Mouse (Mus musculus) lung, postnatal 0 days (tissue): ENCODE measurements at regions not wholly inside any gene's neighbourhood (a gene's known extent, or its start where the extent isn't known, plus 50 kb on each side); places are given as distances from the start of the nearest gene placed in this dataset.

ENCODE experiments used
- ATAC-seq: fragments of 200-750 bp; cut with Nextera tagmentation; 2 replicates; pipeline ENCODE4 v1.8.0; 2017; ENCODE audit warnings: moderate library complexity
- DNase-seq: peaks from one replicate; pipeline ENCODE4 v3.0.0-alpha.2; 2016; ENCODE audit warnings: low spot score
- H3K27ac ChIP-seq: fragments of 300-500 bp; sonication (generic); 2 replicates; pipeline ENCODE4 v1.5.1; 2014; ENCODE audit warnings: antibody characterized with exemption, mild to moderate bottlenecking, low read length, mixed read lengths
- H3K27me3 ChIP-seq: fragments of 300-500 bp; sonication (generic); replicated peaks from 2 replicates; pipeline ENCODE4 v1.6.1; 2014; ENCODE audit warnings: low read length, mixed read lengths; ENCODE audit not compliant: insufficient read depth
- H3K36me3 ChIP-seq: fragments of 300-500 bp; sonication (generic); 2 replicates; pipeline ENCODE4 v1.6.1; 2014; ENCODE audit warnings: low read length, mixed read lengths; ENCODE audit not compliant: insufficient read depth
- H3K4me1 ChIP-seq: fragments of 300-500 bp; sonication (generic); 2 replicates; pipeline ENCODE4 v1.6.1; 2014; ENCODE audit warnings: antibody characterized with exemption, low read depth, low read length, mixed read lengths; ENCODE audit not compliant: insufficient read depth
- H3K4me2 ChIP-seq: fragments of 300-500 bp; sonication (generic); replicated peaks from 2 replicates; pipeline ENCODE4 v1.6.1; 2014; ENCODE audit warnings: low read depth, mild to moderate bottlenecking, low read length, moderate library complexity, mixed read lengths
- H3K4me3 ChIP-seq: fragments of 300-500 bp; sonication (generic); 2 replicates; pipeline ENCODE4 v1.5.1; 2014; ENCODE audit warnings: low read depth, low read length
- H3K9ac ChIP-seq: fragments of 300-500 bp; sonication (generic); replicated peaks from 2 replicates; pipeline ENCODE4 v1.6.1; 2014; ENCODE audit warnings: low read depth, mild to moderate bottlenecking
- H3K9me3 ChIP-seq: fragments of 300-500 bp; sonication (generic); 2 replicates; pipeline ENCODE4 v1.6.1; 2016; ENCODE audit warnings: low read length, mixed read lengths
- CTCF ChIP-seq: IDR thresholded peaks from 2 replicates; pipeline ENCODE4 v1.5.1; 2016; ENCODE audit warnings: antibody characterized with exemption, mild to moderate bottlenecking
- EP300 ChIP-seq: IDR thresholded peaks from 2 replicates; pipeline ENCODE4 v1.6.1; 2016; ENCODE audit warnings: antibody characterized with exemption, mild to moderate bottlenecking, control low read depth
- WGBS: fragments of 180-500 bp; shearing (Covaris S2); extraction: QIAGEN DNeasy Blood & Tissue Kit; methylation state at CpG from one replicate; pipeline ENCODE4 v1.1.7; 2014; 5-methylcytosine and 5-hydroxymethylcytosine counted together

GRCm38 (mm10) chr13:20725556-20725955 is 68.4 kb upstream of the Aoah start:
- no peak for ATAC-seq
- DNase-seq, result no peak
- Histone ChIP-seq H3K4me3 (no peak overlapping the region), H3K9me3 (no peaks in the 10 kb centered on the region), H3K36me3 (no peaks in the 10 kb centered on the region), H3K4me1 (no peaks in the 10 kb centered on the region), H3K27ac (no peak overlapping the region), H3K9ac (no peak overlapping the region), H3K4me2 (no peak overlapping the region), H3K27me3 (no peaks in the 10 kb centered on the region)
- TF ChIP-seq CTCF (no peak), EP300 (no peak)
- WGBS, result 31% methylated on average over 4 of the region's 4 CpGs

- no peak for TF ChIP-seq EP300
- no peak for TF ChIP-seq CTCF
- Histone ChIP-seq H3K9ac (no peak overlapping the region), H3K4me3 (no peak overlapping the region), H3K9me3 (no peaks in the 10 kb centered on the region), H3K4me2 (no peak overlapping the region), H3K36me3 (no peaks in the 10 kb centered on the region), H3K27me3 (no peaks in the 10 kb centered on the region), H3K4me1 (no peaks in the 10 kb centered on the region), H3K27ac (no peak overlapping the region)
- DNase-seq, result no peak
- WGBS, result 89% methylated on average over 3 of the region's 3 CpGs
- ATAC-seq, result no peak
Measured at GRCm38 (mm10) chr13:20728064-20728463, 65.8 kb upstream of the Aoah start.

GRCm38 (mm10) chr13:20733046-20733445 is 60.9 kb upstream of the Aoah start:
- no peak overlapping the region for H3K27ac ChIP-seq
- H3K27me3 ChIP-seq, result no peaks in the 10 kb centered on the region
- no peaks in the 10 kb centered on the region for H3K36me3 ChIP-seq
- whole genome bisulfite sequencing, result 27% methylated on average over 2 of the region's 2 CpGs
- H3K9ac ChIP-seq, result no peak overlapping the region
- no peaks in the 10 kb centered on the region for H3K9me3 ChIP-seq
- ATAC-seq (no peak), DNase-seq (no peak)
- no peak overlapping the region for H3K4me3 ChIP-seq
- no peaks in the 10 kb centered on the region for H3K4me1 ChIP-seq
- H3K4me2 ChIP-seq, result no peak overlapping the region
- TF ChIP-seq EP300 (no peak), CTCF (no peak)

- DNase-seq (no peak), ATAC-seq (no peak)
- Histone ChIP-seq H3K27ac (no peak overlapping the region), H3K27me3 (no peaks in the 10 kb centered on the region), H3K4me3 (no peak overlapping the region), H3K9ac (no peak overlapping the region), H3K4me2 (no peak overlapping the region), H3K4me1 (no peaks in the 10 kb centered on the region), H3K36me3 (no peaks in the 10 kb centered on the region), H3K9me3 (no peaks in the 10 kb centered on the region)
- TF ChIP-seq CTCF, result no peak
- no peak for TF ChIP-seq EP300
- 72% methylated on average over 3 of the region's 3 CpGs for WGBS
Measured at GRCm38 (mm10) chr13:20734283-20734682, 59.6 kb upstream of the Aoah start.

GRCm38 (mm10) chr13:20736609-20737008 is 57.3 kb upstream of the Aoah start:
- ATAC-seq, result no peak

More at GRCm38 (mm10) chr13:20736609-20737008, 57.3 kb upstream of the Aoah start:
- Histone ChIP-seq H3K27me3 (no peaks in the 10 kb centered on the region), H3K4me2 (no peak overlapping the region), H3K9me3 (no peaks in the 10 kb centered on the region), H3K36me3 (no peaks in the 10 kb centered on the region), H3K27ac (no peak overlapping the region), H3K4me3 (no peak overlapping the region), H3K4me1 (no peaks in the 10 kb centered on the region), H3K9ac (no peak overlapping the region)
- TF ChIP-seq EP300, result no peak
- TF ChIP-seq CTCF, result no peak
- DNase-seq, result no peak
